Mouse (Mus musculus): ENCODE measurements at regions not wholly inside any gene's neighbourhood (a gene's known extent, or its start where the extent isn't known, plus 50 kb on each side); places are given as distances from the start of the nearest gene placed in this dataset.

GRCm38 (mm10) chr13:84348701-84348975 is 126.5 kb downstream of the Tmem161b start:
- Histone ChIP-seq H3K4me3 (peak overlapping the region; percentile 30), H3K4me2 (ENCODE audit: low read depth) (peak overlapping the region; percentile 90), H3K79me2 (ENCODE audit: control insufficient read depth, insufficient read depth) (no peaks in the 10 kb centered on the region), H3K27me3 (ENCODE audit: control insufficient read depth, insufficient read depth, insufficient read length) (no peaks in the 10 kb centered on the region), H3K36me3 (ENCODE audit: control insufficient read depth, insufficient read depth) (no peaks in the 10 kb centered on the region), H3ac (ENCODE audit: control insufficient read depth, insufficient read length) (no peak overlapping the region)
- TF ChIP-seq MAX (IDR thresholded peaks at IDR 0.05; ENCODE audit: low read depth) (no peak), TCF3 (IDR thresholded peaks at IDR 0.05; ENCODE audit: insufficient read length, low read depth) (no peak), SRF (IDR thresholded peaks at IDR 0.05; ENCODE audit: control insufficient read depth, insufficient read length, low read depth) (no peak), CEBPB (IDR thresholded peaks at IDR 0.05; ENCODE audit: insufficient read depth, poor library complexity, severe bottlenecking) (no peak), USF1 (IDR thresholded peaks at IDR 0.05; ENCODE audit: low read depth) (no peak), REST (IDR thresholded peaks at IDR 0.05; ENCODE audit: insufficient read depth, insufficient read length) (no peak), TCF12 (IDR thresholded peaks at IDR 0.05; ENCODE audit: insufficient read depth, poor library complexity, severe bottlenecking) (no peak), E2F4 (IDR thresholded peaks at IDR 0.05; ENCODE audit: insufficient read depth) (no peak), POLR2A (IDR thresholded peaks at IDR 0.05; ENCODE audit: insufficient read length, low read depth) (no peak), POLR2AphosphoS2 (IDR thresholded peaks at IDR 0.05; ENCODE audit: insufficient read length, low read depth) (no peak), MYOG (IDR thresholded peaks at IDR 0.05; ENCODE audit: control insufficient read depth in 1 of 3, insufficient read depth in 1 of 3, insufficient read length in 2 of 3, low read depth in 2 of 3) (no peak), MYOD1 (IDR thresholded peaks at IDR 0.05; ENCODE audit: control insufficient read depth in 1 of 3, insufficient read length in 2 of 3, low read depth in 2 of 3) (no peak)

GRCm38 (mm10) chr13:84349001-84349720 is 127.1 kb downstream of the Tmem161b start:
- no peaks in the 10 kb centered on the region for H3K79me2 ChIP-seq (ENCODE audit: control insufficient read depth, insufficient read depth)
- no peak overlapping the region for H3ac ChIP-seq (ENCODE audit: control insufficient read depth, insufficient read length)
- peak overlapping the region; percentile 30 for H3K4me3 ChIP-seq
- H3K36me3 ChIP-seq (ENCODE audit: control insufficient read depth, insufficient read depth) = no peaks in the 10 kb centered on the region
- H3K4me2 ChIP-seq (ENCODE audit: low read depth) = peak overlapping the region; percentile 90
- TF ChIP-seq E2F4 (IDR thresholded peaks at IDR 0.05; ENCODE audit: insufficient read depth) (no peak), MAX (IDR thresholded peaks at IDR 0.05; ENCODE audit: low read depth) (no peak)
- H3K27me3 ChIP-seq (ENCODE audit: control insufficient read depth, insufficient read depth, insufficient read length) = no peaks in the 10 kb centered on the region

GRCm38 (mm10) chr13:84349721-84350040 is 127.6 kb downstream of the Tmem161b start:
- H3K4me2 ChIP-seq (ENCODE audit: low read depth) = no peak overlapping the region
- no peaks in the 10 kb centered on the region for H3K27me3 ChIP-seq (ENCODE audit: control insufficient read depth, insufficient read depth, insufficient read length)
- no peaks in the 10 kb centered on the region for H3K36me3 ChIP-seq (ENCODE audit: control insufficient read depth, insufficient read depth)
- H3K4me3 ChIP-seq = no peak overlapping the region
- TF ChIP-seq MYOD1 (IDR thresholded peaks at IDR 0.05; ENCODE audit: control insufficient read depth in 1 of 3, insufficient read length in 2 of 3, low read depth in 2 of 3) (no peak), E2F4 (IDR thresholded peaks at IDR 0.05; ENCODE audit: insufficient read depth) (no peak), USF1 (IDR thresholded peaks at IDR 0.05; ENCODE audit: low read depth) (no peak), TCF3 (IDR thresholded peaks at IDR 0.05; ENCODE audit: insufficient read length, low read depth) (no peak), POLR2A (IDR thresholded peaks at IDR 0.05; ENCODE audit: insufficient read length, low read depth) (no peak), TCF12 (IDR thresholded peaks at IDR 0.05; ENCODE audit: insufficient read depth, poor library complexity, severe bottlenecking) (no peak), MAX (IDR thresholded peaks at IDR 0.05; ENCODE audit: low read depth) (no peak), SRF (IDR thresholded peaks at IDR 0.05; ENCODE audit: control insufficient read depth, insufficient read length, low read depth) (no peak), REST (IDR thresholded peaks at IDR 0.05; ENCODE audit: insufficient read depth, insufficient read length) (no peak), POLR2AphosphoS2 (IDR thresholded peaks at IDR 0.05; ENCODE audit: insufficient read length, low read depth) (no peak), CEBPB (IDR thresholded peaks at IDR 0.05; ENCODE audit: insufficient read depth, poor library complexity, severe bottlenecking) (no peak), MYOG (IDR thresholded peaks at IDR 0.05; ENCODE audit: control insufficient read depth in 1 of 3, insufficient read depth in 1 of 3, insufficient read length in 2 of 3, low read depth in 2 of 3) (no peak)
- no peak overlapping the region for H3ac ChIP-seq (ENCODE audit: control insufficient read depth, insufficient read length)
- H3K79me2 ChIP-seq (ENCODE audit: control insufficient read depth, insufficient read depth) = no peaks in the 10 kb centered on the region

GRCm38 (mm10) chr13:84350791-84351190 is 128.7 kb downstream of the Tmem161b start:
- Histone ChIP-seq H3K27me3 (ENCODE audit: control insufficient read depth, insufficient read depth, insufficient read length) (no peaks in the 10 kb centered on the region), H3K79me2 (ENCODE audit: control insufficient read depth, insufficient read depth) (no peaks in the 10 kb centered on the region), H3K36me3 (ENCODE audit: control insufficient read depth, insufficient read depth) (no peaks in the 10 kb centered on the region), H3K4me2 (ENCODE audit: low read depth) (no peak overlapping the region), H3ac (ENCODE audit: control insufficient read depth, insufficient read length) (no peak overlapping the region), H3K4me3 (no peak overlapping the region)
- TF ChIP-seq REST (IDR thresholded peaks at IDR 0.05; ENCODE audit: insufficient read depth, insufficient read length) = no peak
- no peak for TF ChIP-seq MYOD1 (IDR thresholded peaks at IDR 0.05; ENCODE audit: control insufficient read depth in 1 of 3, insufficient read length in 2 of 3, low read depth in 2 of 3)
- no peak for TF ChIP-seq MAX (IDR thresholded peaks at IDR 0.05; ENCODE audit: low read depth)
- no peak for TF ChIP-seq USF1 (IDR thresholded peaks at IDR 0.05; ENCODE audit: low read depth)
- no peak for TF ChIP-seq CEBPB (IDR thresholded peaks at IDR 0.05; ENCODE audit: insufficient read depth, poor library complexity, severe bottlenecking)
- TF ChIP-seq POLR2A (IDR thresholded peaks at IDR 0.05; ENCODE audit: insufficient read length, low read depth) = no peak
- no peak for TF ChIP-seq POLR2AphosphoS2 (IDR thresholded peaks at IDR 0.05; ENCODE audit: insufficient read length, low read depth)
- TF ChIP-seq MYOG (IDR thresholded peaks at IDR 0.05; ENCODE audit: control insufficient read depth in 1 of 3, insufficient read depth in 1 of 3, insufficient read length in 2 of 3, low read depth in 2 of 3) = no peak
- no peak for TF ChIP-seq TCF3 (IDR thresholded peaks at IDR 0.05; ENCODE audit: insufficient read length, low read depth)

- Histone ChIP-seq H3K79me2 (ENCODE audit: control insufficient read depth, insufficient read depth) (no peaks in the 10 kb centered on the region), H3ac (ENCODE audit: control insufficient read depth, insufficient read length) (no peak overlapping the region), H3K4me2 (ENCODE audit: low read depth) (no peak overlapping the region), H3K27me3 (ENCODE audit: control insufficient read depth, insufficient read depth, insufficient read length) (no peaks in the 10 kb centered on the region), H3K36me3 (ENCODE audit: control insufficient read depth, insufficient read depth) (no peaks in the 10 kb centered on the region), H3K4me3 (no peak overlapping the region)
- TF ChIP-seq MYOD1 (IDR thresholded peaks at IDR 0.05; ENCODE audit: control insufficient read depth in 1 of 3, insufficient read length in 2 of 3, low read depth in 2 of 3) (no peak), MYOG (IDR thresholded peaks at IDR 0.05; ENCODE audit: control insufficient read depth in 1 of 3, insufficient read depth in 1 of 3, insufficient read length in 2 of 3, low read depth in 2 of 3) (no peak), MAX (IDR thresholded peaks at IDR 0.05; ENCODE audit: low read depth) (no peak), E2F4 (IDR thresholded peaks at IDR 0.05; ENCODE audit: insufficient read depth) (no peak), TCF3 (IDR thresholded peaks at IDR 0.05; ENCODE audit: insufficient read length, low read depth) (no peak), TCF12 (IDR thresholded peaks at IDR 0.05; ENCODE audit: insufficient read depth, poor library complexity, severe bottlenecking) (no peak), REST (IDR thresholded peaks at IDR 0.05; ENCODE audit: insufficient read depth, insufficient read length) (no peak), USF1 (IDR thresholded peaks at IDR 0.05; ENCODE audit: low read depth) (no peak), POLR2AphosphoS2 (IDR thresholded peaks at IDR 0.05; ENCODE audit: insufficient read length, low read depth) (no peak), SRF (IDR thresholded peaks at IDR 0.05; ENCODE audit: control insufficient read depth, insufficient read length, low read depth) (no peak), POLR2A (IDR thresholded peaks at IDR 0.05; ENCODE audit: insufficient read length, low read depth) (no peak), CEBPB (IDR thresholded peaks at IDR 0.05; ENCODE audit: insufficient read depth, poor library complexity, severe bottlenecking) (no peak)
Observed at GRCm38 (mm10) chr13:84356455-84356854, 134.4 kb downstream of the Tmem161b start.
